Mouse (Mus musculus) heart, postnatal 0 days (tissue): Measurements from ENCODE around the gene Nab1. TPM values are rescaled to one million over a fixed set of nuclear protein-coding genes. Genes with fewer than 3 reads are reported as not detected.

Experiments
- ATAC-seq: fragments of 200-750 bp; cut with Nextera tagmentation; 2 replicates; pipeline ENCODE4 v1.8.0; 2017; ENCODE audit warnings: low read depth, moderate number of reproducible peaks, moderate library complexity; ENCODE audit not compliant: insufficient read depth
- DNase-seq: peaks from one replicate; pipeline ENCODE4 v3.0.0-alpha.2; 2016; ENCODE audit warnings: low spot score
- H3K27ac ChIP-seq: fragments of 300-500 bp; sonication (generic); 2 replicates; pipeline ENCODE4 v1.5.1; 2014; ENCODE audit warnings: low read depth, mild to moderate bottlenecking
- H3K27me3 ChIP-seq: fragments of 300-500 bp; sonication (generic); 2 replicates; pipeline ENCODE4 v1.6.1; 2014; ENCODE audit warnings: low read length, mixed read lengths; ENCODE audit not compliant: control insufficient read depth, insufficient read depth
- H3K36me3 ChIP-seq: fragments of 300-500 bp; sonication (generic); replicated peaks from 2 replicates; pipeline ENCODE4 v1.6.1; 2014; ENCODE audit warnings: low read length, mixed read lengths; ENCODE audit not compliant: control insufficient read depth, insufficient read depth
- H3K4me1 ChIP-seq: fragments of 300-500 bp; sonication (generic); 2 replicates; pipeline ENCODE4 v1.6.1; 2014; ENCODE audit warnings: antibody characterized with exemption; ENCODE audit not compliant: control insufficient read depth, insufficient read depth
- H3K4me2 ChIP-seq: fragments of 300-500 bp; sonication (generic); 2 replicates; pipeline ENCODE4 v1.6.1; 2014; ENCODE audit warnings: low read depth, mild to moderate bottlenecking, low read length, moderate library complexity
- H3K4me3 ChIP-seq: fragments of 300-500 bp; sonication (generic); 2 replicates; pipeline ENCODE4 v1.5.1; 2014; ENCODE audit warnings: low read depth, low read length
- H3K9ac ChIP-seq: fragments of 300-500 bp; sonication (generic); replicated peaks from 2 replicates; pipeline ENCODE4 v1.6.1; 2014; ENCODE audit warnings: low read depth, low read length, mixed read lengths
- H3K9me3 ChIP-seq: fragments of 300-500 bp; sonication (generic); replicated peaks from 2 replicates; pipeline ENCODE4 v1.6.1; 2016; ENCODE audit warnings: low read length; ENCODE audit not compliant: control insufficient read depth
- CTCF ChIP-seq: IDR thresholded peaks from 2 replicates; pipeline ENCODE4 v1.5.1; 2016; ENCODE audit warnings: antibody characterized with exemption, control low read depth, low read depth
- EP300 ChIP-seq: IDR thresholded peaks from 2 replicates; pipeline ENCODE4 v1.6.1; 2016; ENCODE audit warnings: antibody characterized with exemption, low read depth
- WGBS: fragments of 180-500 bp; shearing (Covaris S2); extraction: QIAGEN DNeasy Blood & Tissue Kit; methylation state at CpG from one replicate; pipeline ENCODE4 v1.1.7; 2014; 5-methylcytosine and 5-hydroxymethylcytosine counted together
- polyA plus RNA-seq: library from polyadenylated mRNA; unstranded; fragments of >200 nt; fragmentation: Nextera tagmentation; extraction: Ambion mirVana; gene quantifications from 2 replicates; pipeline ENCODE4 v1.2.1, GENCODE M21; 2015
- total RNA-seq: library from RNA; depleted of rRNA; stranded (reverse); fragments of >200 nt; gene quantifications from 2 replicates; pipeline ENCODE4 v1.2.3, GENCODE M21; 2014; ENCODE audit warnings: low replicate concordance

Gene Nab1
- total and polyA plus RNA-seq, 2 experiments from 2014 or later: 15.0 to 23.7 TPM

GRCm38 (mm10) chr1:52456571-52456970 lies 43.9 kb downstream of the Nab1 start:
- TF ChIP-seq CTCF (no peak), EP300 (no peak)
- H3K9me3 ChIP-seq: no peaks in the 10 kb centered on the region
- H3K4me2 ChIP-seq: no peak overlapping the region
- 29% methylated on average over 7 of the region's 7 CpGs for WGBS
- H3K4me1 ChIP-seq: peaks cover 6% of the 10 kb centered on the region; the same call in 1 of the 2 replicates
- no peak overlapping the region for H3K9ac ChIP-seq
- H3K4me3 ChIP-seq: no peak overlapping the region
- ATAC-seq (peak; percentile 62), DNase-seq (peak; percentile 69)
- no peaks in the 10 kb centered on the region for H3K27me3 ChIP-seq
- H3K36me3 ChIP-seq: peaks cover 22% of the 10 kb centered on the region
- no peak overlapping the region for H3K27ac ChIP-seq

GRCm38 (mm10) chr1:52454509-52455001 lies 45.9 kb downstream of the Nab1 start:
- no peaks in the 10 kb centered on the region for H3K9me3 ChIP-seq
- H3K4me3 ChIP-seq: no peak overlapping the region
- H3K4me2 ChIP-seq: no peak overlapping the region
- TF ChIP-seq EP300 (no peak), CTCF (no peak)
- peaks cover 8% of the 10 kb centered on the region; the same call in 1 of the 2 replicates for H3K36me3 ChIP-seq
- peak; percentile 73 for ATAC-seq
- H3K27ac ChIP-seq: no peak overlapping the region
- 33% methylated on average over 3 of the region's 3 CpGs for WGBS
- DNase-seq: peak; percentile 54
- H3K27me3 ChIP-seq: no peaks in the 10 kb centered on the region
- peaks cover 6% of the 10 kb centered on the region; the same call in 1 of the 2 replicates for H3K4me1 ChIP-seq
- no peak overlapping the region for H3K9ac ChIP-seq

- Histone ChIP-seq H3K9ac (no peak overlapping the region), H3K4me1 (peaks cover 6% of the 10 kb centered on the region; the same call in 1 of the 2 replicates), H3K4me2 (no peak overlapping the region), H3K27ac (no peak overlapping the region), H3K27me3 (no peaks in the 10 kb centered on the region), H3K36me3 (no peaks in the 10 kb centered on the region), H3K4me3 (no peak overlapping the region), H3K9me3 (no peaks in the 10 kb centered on the region)
- ATAC-seq (no peak), DNase-seq (no peak)
- WGBS: 60% methylated on average over 1 of the region's 1 CpGs
- TF ChIP-seq CTCF (no peak), EP300 (no peak)
These were observed 49.1 kb downstream of the Nab1 start for GRCm38 (mm10) chr1:52451360-52451759.

- Histone ChIP-seq H3K9me3 (no peaks in the 10 kb centered on the region), H3K27ac (no peak overlapping the region), H3K27me3 (no peaks in the 10 kb centered on the region), H3K4me3 (no peak overlapping the region), H3K4me2 (peak overlapping the region; percentile 13; the same call in 1 of the 2 replicates), H3K4me1 (0 out of 2 replicates have a peak, but pooled peaks cover 4% of the 10 kb centered on the region), H3K9ac (no peak overlapping the region), H3K36me3 (no peaks in the 10 kb centered on the region)
- TF ChIP-seq EP300 (no peak), CTCF (no peak)
- DNase-seq (peak; percentile 38), ATAC-seq (peak; percentile 53; the same call in 1 of the 2 replicates)
- 18% methylated on average over 6 of the region's 6 CpGs for WGBS
These were observed 64.6 kb downstream of the Nab1 start for GRCm38 (mm10) chr1:52435856-52436255.

GRCm38 (mm10) chr1:52434085-52434484 lies 66.4 kb downstream of the Nab1 start:
- TF ChIP-seq EP300 (no peak), CTCF (no peak)
- no peak overlapping the region for H3K9ac ChIP-seq
- no peaks in the 10 kb centered on the region for H3K9me3 ChIP-seq
- no peak for ATAC-seq
- no peak overlapping the region for H3K4me3 ChIP-seq
- WGBS: 75% methylated on average over 4 of the region's 4 CpGs
- no peak overlapping the region for H3K4me2 ChIP-seq
- DNase-seq: no peak
- H3K36me3 ChIP-seq: no peaks in the 10 kb centered on the region
- H3K27ac ChIP-seq: no peak overlapping the region
- H3K27me3 ChIP-seq: no peaks in the 10 kb centered on the region
- 0 out of 2 replicates have a peak, but pooled peaks cover 4% of the 10 kb centered on the region for H3K4me1 ChIP-seq

GRCm38 (mm10) chr1:52431806-52432205 lies 68.7 kb downstream of the Nab1 start:
- Histone ChIP-seq H3K9ac (no peak overlapping the region), H3K36me3 (no peaks in the 10 kb centered on the region), H3K4me3 (no peak overlapping the region), H3K9me3 (no peaks in the 10 kb centered on the region), H3K27me3 (no peaks in the 10 kb centered on the region), H3K4me1 (0 out of 2 replicates have a peak, but pooled peaks cover 4% of the 10 kb centered on the region), H3K4me2 (no peak overlapping the region), H3K27ac (no peak overlapping the region)
- DNase-seq: no peak
- TF ChIP-seq EP300: no peak
- TF ChIP-seq CTCF: no peak
- no peak for ATAC-seq
- WGBS: 85% methylated on average over 8 of the region's 8 CpGs
